Mouse (Mus musculus) kidney, adult 2 months (tissue): Measurements from ENCODE around the gene Rad51b.

ENCODE experiments used
- CTCF ChIP-seq: fragments of 200-500 bp; conservative IDR thresholded peaks from 2 replicates; pipeline ENCODE4 v1.5.1; 2011; ENCODE audit warnings: low read depth, mild to moderate bottlenecking, control low read depth, low read length, moderate library complexity, mixed read lengths; ENCODE audit not compliant: insufficient read depth, insufficient read length
- POLR2A ChIP-seq: fragments of 200-500 bp; IDR thresholded peaks from one replicate; pipeline ENCODE4 v1.6.1; 2011; ENCODE audit warnings: low read depth, low read length, control low read depth

DNA sequence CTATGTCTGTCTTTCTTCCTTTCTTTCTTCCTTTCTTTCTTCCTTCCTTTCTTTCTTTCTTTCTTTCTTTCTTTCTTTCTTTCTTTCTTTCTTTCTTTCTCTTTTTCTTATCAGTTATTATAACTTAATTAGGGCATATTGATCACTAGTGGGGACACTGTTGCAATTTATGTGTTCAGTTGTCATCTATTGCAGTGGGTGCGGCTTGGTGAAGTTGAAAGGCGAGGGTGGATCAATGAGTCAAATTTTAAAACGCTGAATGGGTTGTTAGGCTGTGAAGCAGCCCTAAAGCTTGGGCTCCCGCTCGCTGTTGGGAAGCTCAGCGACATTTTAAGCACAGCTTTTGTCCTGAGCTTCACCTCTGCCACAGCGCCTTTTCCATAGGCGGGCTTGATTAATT lies 139.0 kb downstream of the Rad51b start:
- TF ChIP-seq CTCF, result no peak
- TF ChIP-seq POLR2A, result no peak
